Mouse (Mus musculus): ENCODE results near the gene Fbln2.

GRCm38 (mm10) chr6:91237273-91237672 is 25.0 kb downstream of the Fbln2 start:
- TF ChIP-seq CTCF (conservative IDR thresholded peaks at IDR 0.05; ENCODE audit: low read length) (no peak), POU5F1 (IDR thresholded peaks at IDR 0.05; ENCODE audit: borderline replicate concordance, low read length) (no peak)

Measured in E14TG2a.4 (cell line).